Mouse (Mus musculus) gastrocnemius, postnatal 25 days (tissue): Measurements from ENCODE around the gene Chl1. TPM values are rescaled to one million over a fixed set of nuclear protein-coding genes. Genes with fewer than 3 reads are reported as not detected.

Experiments
- DNase-seq: peaks from one replicate; pipeline ENCODE4 v3.0.0; 2022
- total RNA-seq, 2 experiments: library from RNA; stranded (reverse); gene quantifications; 1 replicate in 1 of 2; 2 replicates in 1 of 2; pipeline ENCODE4 v1.2.3; 2021

The Chl1 gene
- total RNA-seq, 2 experiments from 2014 or later: 0.31 to 0.38 TPM

DNA sequence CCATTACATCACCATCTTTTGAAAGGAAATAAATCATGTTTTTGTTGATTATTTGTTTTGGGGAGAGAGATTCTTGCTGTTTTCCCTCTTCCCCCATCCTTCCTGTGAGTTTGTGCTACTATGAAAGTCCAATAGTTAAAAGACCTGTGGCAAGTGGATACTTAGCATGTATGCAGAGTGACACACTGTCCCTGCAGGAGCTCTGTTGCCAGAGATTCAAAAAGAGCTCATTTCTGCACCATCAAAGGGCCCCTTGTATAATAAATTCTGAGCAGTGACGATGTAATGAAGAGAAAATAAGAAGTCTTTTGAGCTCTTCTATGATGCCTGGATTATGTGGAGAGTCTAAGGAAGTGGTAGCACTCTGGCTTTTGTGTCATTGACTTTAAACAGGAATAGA is 33.4 kb downstream of the Chl1 start:
- DNase-seq: no peak

DNA sequence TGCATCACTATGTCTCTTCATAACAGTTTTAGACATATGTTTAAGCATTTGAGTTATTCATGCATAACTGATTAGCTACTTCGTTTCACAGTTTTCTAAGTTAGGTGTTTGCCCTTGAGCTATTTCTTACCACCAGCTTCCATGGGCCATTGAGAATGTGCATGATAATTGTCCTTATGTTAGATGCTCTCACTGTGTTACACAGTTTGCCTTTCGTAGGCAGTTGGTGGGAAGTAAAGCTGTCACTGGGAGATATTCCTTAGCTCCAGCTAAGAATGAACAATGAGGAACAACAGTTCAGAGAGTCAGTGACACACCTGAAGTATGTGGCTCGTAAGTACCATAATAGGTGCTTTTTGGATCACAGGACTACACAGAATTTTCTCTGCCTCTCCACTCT is 35.9 kb downstream of the Chl1 start:
- no peak for DNase-seq

DNA sequence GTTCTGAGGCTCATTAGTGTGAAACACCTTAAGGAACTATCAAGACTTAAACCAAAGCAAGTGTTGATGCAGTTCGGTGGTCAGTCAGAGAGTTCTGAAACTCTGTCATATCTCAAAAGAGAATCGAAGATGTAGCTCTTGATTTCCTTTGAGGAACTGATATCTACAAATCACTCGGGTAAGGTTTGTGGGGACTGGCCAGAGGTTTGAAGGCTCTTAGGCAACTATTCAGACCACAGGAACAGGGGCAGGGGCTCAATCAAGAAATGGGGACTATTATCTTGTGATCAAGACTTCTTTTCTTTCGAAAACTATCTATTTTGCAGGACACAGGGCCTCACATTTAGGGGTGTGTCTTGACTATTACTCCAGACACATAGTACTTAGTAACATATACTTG is 39.5 kb downstream of the Chl1 start:
- DNase-seq: no peak

DNA sequence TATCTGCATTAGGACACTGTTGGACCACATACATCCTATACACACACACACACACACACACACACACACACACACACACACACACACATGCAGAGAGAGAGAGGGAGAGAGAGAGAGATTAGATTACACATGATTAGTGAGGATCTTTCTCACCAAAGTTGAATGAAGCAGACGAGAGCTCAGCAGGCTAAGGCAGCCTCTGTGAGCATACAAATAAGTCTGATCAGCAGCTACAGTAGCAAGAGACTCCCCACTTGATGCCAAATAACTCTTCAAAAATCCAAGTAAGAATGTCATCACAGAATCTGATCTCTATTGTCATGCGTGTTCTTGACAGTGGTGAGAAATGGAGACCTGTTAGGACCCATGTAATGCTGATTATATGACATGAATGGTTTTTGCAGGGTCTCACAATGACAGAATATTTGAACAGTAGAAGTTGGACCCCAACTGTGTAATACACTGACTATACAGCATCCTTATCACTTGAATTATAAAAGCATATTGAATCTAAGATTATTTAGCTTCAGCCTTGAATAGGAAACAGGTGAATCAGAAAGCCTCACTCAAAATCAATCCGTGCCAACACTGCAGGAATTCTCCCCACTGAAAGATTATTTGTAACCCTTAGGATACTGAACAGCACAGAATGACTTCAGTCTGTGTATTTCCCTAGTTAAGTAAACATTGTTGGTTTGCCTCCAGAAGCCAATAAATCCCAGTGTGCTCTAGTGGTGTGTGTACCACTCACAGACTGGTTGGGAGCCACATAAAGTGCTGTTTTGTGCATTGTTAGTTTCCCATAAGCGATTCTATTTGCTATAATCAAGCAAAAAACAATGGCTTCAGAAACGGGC is 47.9 kb downstream of the Chl1 start:
- DNase-seq: no peak

DNA sequence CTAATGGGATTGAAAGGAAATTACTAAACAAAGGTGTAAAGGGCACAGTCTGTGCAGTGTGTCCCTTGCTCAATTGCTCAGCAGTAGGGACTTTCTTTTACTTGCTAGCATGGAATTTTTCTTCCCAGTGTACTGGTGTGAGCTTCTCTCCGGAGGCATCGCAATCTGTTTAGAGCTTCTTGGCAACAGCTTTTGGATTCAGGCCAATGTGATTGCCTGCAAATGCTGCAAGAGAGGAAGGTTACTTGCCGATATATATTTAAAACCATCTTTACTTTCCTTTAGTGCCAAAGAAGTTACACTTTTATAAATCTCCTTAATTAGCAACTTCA is 48.5 kb downstream of the Chl1 start:
- DNase-seq: no peak

DNA sequence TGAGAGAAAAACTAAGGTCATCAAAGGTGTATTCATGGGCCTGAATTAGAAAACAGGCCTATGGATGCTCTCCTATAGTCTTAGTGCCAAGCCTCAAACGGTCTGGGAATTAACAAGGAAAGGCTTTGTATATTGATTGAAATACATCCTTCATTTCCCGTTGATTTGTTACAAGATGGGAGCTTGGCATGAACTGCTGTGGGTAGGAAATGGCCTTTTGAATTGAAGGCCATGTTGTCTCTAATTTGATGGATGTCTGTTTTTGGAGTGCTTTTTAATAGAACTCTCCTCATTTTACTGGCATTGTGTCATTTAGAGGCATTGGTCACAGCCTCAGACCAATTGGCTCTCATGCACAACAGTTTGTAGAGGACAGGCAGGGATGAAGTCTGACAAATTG is 49.0 kb downstream of the Chl1 start:
- no peak for DNase-seq

DNA sequence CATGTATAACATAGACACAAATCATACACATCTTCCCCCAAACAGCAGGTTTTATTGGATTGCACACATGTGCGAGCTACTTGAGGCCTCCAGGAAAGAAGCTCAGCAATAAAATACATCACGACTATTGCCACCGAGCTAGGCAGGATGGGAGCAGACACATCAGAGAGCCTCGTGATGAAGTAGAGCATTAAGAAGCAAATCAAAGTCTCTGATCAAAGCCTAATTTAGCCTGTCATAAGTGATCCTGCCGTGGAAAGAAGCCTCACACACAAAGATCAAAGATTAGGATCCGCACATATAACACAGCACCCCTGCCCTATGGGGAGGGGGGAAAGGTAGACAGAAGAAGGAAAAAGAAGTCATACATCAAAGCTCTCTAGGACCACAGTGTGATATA is 54.4 kb downstream of the Chl1 start:
- DNase-seq: no peak

DNA sequence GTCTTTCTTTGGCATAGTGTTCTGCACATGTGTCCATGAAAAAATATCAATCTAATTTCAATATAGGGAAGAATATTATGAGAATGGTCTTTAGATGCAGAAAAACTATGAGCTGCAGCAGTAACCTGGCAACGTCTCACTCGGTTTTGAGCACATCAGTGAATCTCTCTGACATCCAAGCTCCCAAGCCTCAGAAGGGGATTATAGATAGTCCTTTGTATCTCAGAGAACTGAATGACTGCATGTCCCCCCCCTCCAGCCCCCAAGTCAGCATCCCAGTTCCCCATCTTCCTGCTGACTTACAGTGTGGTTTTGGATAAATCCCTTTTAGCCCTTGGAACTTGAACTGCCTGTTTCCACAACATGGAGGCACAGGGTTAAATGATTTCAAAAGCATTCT is 56.9 kb downstream of the Chl1 start:
- DNase-seq: no peak

DNA sequence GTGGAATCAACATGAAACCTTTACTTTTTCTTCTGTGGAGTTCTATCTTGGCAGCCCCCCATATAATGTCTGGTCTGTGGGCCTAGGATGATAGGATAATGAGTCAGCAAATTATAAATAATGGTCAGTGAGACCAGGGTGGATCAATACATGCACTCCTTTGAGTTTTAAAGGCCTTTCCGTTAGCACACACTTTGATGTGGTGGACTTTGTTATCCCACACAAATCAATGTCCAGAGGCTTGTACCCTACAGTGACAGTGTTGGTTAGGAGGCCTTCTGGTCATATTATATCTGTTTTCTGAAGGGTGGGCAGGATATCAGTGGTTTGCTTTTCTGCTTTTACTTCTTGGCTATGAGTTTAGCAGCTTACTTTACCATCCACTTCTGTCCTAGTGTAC is 62.3 kb downstream of the Chl1 start:
- DNase-seq: no peak

DNA sequence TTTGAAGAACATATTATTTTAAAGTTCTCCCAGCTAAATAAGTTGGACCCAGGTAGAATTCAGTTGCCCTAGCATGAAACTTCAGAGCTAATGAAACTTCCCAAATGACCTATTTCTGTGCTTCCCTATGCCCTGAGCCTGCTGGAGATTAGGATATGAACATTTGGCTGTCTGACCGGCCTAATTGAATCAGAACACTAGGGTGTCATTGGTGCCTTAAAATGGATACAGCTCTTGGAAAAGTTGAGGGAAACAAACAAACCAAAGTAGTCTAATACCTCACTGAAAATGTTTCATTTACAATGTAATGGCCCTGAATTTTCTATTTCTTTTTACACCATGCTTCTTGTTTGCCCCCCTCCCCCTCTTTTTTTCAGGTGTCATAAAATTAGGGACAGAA is 73.8 kb downstream of the Chl1 start:
- DNase-seq: no peak

DNA sequence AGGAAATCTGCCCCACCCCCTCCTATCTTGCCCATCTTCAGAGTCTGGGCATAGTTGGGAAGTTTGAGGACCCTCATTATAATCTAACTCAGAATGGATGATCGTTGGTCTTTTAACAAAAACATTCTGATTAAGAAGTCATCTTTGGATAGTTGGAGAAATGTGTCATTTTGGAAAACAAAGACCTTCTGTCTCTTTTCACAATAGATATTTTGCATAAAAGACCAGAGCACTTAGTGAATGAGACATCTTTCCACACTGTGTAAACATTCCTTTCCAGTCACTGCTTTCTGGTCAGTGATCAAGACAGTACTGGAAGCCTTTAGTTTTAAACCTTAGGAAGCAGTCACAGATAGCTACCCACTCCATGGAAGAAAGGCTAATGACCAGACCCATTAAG is 75.3 kb downstream of the Chl1 start:
- DNase-seq: no peak

DNA sequence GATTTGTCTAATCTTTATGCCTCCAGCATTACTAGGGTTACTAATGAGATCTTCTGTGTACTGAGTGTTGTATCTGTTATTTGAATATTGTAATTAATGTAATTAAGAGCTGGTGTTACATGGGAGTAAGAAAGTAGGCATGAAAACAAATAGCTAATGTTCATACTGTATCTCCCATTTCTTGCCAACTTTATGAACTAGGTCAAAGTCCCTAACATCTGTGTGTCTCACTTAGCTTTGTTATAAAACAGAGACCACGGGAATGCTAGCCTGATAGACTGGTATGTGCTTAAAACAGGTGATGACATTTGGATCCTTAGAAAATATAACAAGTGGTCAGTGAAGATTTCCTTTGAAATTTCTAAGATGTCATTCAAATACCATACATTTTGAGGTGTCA is 75.7 kb downstream of the Chl1 start:
- no peak for DNase-seq

DNA sequence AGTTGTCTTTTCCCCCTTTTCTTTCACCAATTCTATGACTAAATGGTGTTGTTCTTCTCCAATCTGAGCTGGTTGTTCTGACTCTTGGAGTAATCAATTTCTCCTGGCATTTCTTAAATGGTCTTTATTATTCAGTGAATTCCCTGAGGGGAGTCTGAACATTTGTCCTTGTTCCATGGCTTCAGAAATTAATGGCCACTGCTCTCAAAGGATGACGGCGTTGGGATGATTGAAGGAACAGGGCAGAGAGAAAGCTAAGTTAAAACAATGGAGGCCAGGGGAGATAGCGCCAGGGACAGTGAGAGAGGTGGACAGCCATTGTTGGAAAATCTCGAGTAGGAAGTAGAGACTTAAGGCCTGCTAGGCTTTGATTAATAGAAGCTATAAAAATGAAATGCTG is 91.7 kb downstream of the Chl1 start:
- DNase-seq: no peak

DNA sequence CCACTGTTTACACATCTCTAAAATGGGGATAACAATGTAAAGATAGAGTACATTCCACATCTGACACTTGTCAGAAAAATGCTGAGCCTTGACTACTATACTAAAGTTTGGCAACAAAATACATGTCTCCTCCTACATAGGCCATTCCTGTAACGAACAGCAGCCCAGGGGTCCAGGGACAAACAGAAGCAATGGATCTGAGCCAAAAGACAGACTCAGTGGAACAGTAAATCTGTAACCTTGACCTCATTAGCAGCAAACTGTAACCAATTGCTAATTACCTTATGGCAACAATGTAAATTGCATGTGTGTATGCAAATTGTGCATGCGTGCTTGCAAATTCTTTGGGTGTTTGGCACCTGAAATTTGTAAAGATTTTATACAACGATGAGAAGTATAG is 100.3 kb downstream of the Chl1 start:
- DNase-seq: no peak

DNA sequence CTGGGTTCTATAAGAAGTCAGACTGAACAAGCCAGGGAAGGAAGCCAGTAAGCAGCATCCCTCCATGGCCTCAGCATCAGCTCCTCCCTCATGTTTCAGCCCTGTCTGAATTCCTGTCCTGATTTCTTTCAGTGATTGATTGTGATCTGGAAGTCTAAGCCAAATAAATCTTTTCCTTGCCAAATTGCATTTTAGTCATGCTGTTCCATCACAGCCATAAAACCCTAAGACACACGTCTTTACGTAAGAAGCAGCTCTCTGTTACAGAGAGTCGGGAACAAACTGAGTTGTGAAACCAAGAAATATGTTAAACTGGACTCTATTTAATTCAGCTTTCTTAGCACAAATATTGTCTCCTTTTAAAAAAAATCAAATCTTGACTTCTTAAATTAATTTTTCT is 102.2 kb downstream of the Chl1 start:
- no peak for DNase-seq

DNA sequence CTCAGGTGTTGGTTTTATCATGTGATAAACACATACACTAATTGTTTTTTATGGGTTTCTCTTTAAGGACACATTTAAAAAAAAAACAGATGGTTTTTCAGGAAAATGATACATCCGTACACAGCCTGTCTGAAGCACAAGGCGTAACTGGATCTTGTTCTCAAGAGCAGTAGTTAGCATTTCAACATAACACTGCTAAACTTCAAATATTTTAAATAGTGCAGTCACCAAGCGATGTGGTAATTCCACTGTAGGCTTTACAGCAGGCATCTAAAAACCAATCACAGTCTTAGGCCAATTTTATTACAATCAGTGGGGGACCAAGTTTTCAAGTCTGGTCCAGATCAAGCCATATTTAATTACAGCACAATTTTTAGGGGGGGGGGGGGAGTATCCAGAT is 103.3 kb downstream of the Chl1 start:
- DNase-seq: no peak

DNA sequence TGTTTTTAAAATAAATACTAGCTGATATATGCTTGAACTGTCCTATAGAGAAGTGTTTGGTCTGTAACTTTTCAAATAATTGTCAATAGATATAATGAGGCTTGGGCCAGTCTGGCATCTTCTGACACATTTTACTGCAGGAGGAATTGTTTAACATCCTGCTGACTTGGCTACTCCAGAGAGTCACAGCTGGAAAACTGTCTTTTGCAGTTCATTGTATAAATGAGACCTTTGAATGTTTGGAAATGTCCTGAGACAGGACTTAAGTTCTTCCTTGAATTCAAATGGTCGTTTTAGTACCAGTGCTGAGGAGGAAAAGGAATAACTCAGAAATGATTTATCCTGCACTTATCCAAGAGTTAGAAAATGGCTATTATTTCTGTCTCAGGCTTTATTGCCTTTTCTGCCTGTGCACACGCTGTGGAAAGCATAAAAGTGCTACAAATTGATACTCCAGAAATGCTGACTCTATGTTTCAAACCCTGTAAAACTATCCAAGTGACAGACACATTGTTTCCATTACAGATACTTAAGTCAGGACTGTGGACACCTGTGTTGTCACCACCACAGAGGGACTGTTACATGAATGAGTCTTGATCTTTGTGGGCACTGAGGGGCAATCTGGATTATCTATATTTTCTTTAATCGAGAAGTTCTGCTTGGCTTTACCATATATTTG is 105.7 kb downstream of the Chl1 start:
- DNase-seq: no peak

DNA sequence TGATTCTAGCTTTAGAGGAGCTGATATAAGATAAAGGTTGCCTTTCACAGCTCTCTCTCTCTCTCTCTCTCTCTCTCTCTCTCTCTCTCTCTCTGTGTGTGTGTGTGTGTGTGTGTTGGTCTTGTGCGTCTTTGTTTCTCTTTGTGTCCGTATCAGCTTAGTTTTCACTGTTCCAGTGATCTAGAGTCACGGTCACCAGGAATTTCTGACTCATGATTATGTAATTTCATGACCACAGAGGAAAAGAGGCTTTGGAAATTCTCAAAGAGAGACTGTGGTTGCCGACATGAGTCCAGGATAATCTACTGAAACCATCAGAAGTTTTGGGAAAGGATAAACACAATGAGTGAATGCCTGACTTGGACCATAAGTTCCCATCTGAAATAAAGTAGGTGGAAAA is 110.5 kb downstream of the Chl1 start:
- DNase-seq: no peak

DNA sequence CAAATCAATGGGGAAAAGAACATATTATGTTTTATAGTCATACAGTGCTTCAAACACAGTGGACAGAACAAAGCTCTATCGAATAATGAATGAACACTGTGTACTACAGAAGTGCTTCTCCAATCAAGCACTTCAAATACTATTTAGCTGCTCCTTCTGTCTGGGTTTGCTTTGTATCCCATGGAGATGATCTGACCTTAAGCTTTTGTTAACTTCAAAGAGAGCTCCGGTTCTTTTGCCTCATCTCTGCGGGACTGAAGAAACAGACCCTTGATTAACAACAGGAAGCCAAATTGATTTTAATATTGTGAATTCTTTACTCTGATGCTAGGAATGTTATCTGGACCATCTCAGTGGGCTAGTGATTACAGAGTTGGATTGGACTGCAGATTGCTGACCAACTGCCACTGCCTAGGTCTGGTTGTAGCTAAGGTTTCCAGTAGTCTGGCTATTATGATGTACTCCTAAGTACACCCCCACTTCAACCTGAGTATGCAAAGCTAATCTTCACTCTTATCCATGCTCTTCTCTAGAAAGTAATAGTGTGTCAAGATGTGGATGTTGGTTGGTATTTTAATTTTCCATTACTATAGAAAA is 111.8 kb downstream of the Chl1 start:
- DNase-seq: no peak

DNA sequence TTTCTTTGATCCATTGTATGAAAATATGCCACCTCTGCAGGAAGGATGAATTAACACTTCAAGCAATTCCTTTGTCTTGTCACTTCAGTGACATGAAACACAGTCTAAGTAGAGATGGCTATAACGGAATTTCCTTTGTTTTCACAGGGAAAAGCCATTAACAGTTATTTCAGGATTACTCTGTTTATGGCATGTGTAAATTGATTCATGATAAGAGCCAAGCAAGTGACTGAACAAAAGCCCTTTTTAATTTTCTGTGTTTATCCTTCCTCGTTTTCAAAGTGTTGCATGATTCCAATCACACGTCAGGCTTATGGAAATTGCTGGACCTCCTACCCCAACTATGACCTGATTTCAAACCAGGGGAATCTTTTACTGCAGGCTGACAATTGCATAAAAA is 122.5 kb downstream of the Chl1 start:
- no peak for DNase-seq

DNA sequence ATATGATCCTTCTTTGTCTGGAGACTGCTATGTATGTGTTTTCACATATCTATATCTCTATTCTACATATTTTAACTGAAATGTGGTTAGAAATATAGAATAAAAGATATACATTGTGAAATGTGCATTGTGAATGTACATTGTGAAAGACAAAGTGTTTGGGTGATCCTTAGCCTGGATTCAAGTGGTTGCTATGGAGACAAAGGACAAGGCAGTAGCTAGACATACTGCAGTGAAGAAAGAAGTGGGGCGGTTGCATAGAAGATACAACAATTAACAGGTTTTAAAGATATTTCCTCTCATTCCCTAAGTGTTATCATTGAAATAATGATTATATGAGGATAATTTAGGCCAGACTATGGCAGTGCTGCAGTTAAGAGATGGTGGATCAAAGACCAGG is 146.4 kb downstream of the Chl1 start:
- no peak for DNase-seq

DNA sequence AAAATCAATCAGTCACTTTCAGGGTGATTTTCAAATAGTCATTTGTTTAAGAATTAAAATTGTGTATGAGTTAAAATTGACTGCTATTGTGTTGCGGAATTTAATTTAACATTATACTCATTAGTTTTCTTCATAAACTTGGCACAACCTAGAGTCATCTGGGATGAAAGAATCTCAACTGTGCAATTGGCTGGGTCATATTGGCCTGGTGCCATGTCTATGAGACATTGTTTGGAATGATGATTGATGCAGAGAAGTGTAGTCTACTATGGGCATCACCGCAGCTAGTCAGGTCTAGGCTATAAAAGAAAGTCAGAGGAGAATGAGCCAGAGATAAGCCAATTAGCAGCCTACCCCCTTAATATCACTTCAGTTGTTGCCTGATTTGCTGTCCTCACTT is 148.8 kb downstream of the Chl1 start:
- no peak for DNase-seq

DNA sequence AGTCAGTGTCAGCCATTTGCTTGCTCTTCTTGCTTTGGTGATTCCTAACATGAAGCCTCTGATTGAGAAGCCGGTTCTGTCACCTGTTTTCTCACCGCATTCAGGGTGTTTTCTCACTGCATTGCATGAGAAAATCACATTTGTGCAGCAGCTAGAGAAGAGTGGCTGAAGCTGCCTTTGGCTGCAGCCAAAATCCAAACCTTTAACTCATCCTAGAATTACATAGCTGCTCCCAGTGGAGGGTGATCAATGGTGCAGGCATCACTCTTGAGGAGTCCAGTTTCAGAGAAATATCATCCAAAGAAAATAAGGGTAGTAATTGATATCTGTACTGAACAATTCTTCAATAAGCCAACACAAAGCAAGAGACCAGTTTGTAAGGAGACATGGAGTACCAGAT is 154.8 kb downstream of the Chl1 start:
- DNase-seq: no peak
